Mouse (Mus musculus) gonadal fat pad, adult 2 months (tissue): ENCODE measurements around the gene Tmem81. TPM values are rescaled to one million over a fixed set of nuclear protein-coding genes. Genes with fewer than 3 reads are reported as not detected.

Experiments
- polyA plus RNA-seq: library from polyadenylated mRNA; depleted of rRNA; stranded (reverse); fragments of >200 nt; gene quantifications from 2 replicates; pipeline ENCODE4 v1.2.3, GENCODE M21; 2012; rRNA removed

Tmem81 gene
- polyA plus RNA-seq, 1 experiment = 2.1 TPM

Other genes starting within 250 kb of the Tmem81 start
- gene Klhdc8a, start 207.6 kb upstream of the Tmem81 start, polyA plus RNA-seq = 0.14 and 0.26 TPM in 2 replicates
- gene Nuak2, start 190.1 kb upstream of the Tmem81 start, polyA plus RNA-seq = 4.9 and 6.0 TPM in 2 replicates
- 8.3 and 8.7 TPM in 2 replicates for gene Tmcc2, start 114.9 kb upstream of the Tmem81 start, polyA plus RNA-seq
- 16.5 and 16.7 TPM in 2 replicates for gene Dstyk, start 88.7 kb upstream of the Tmem81 start, polyA plus RNA-seq
- gene Rbbp5, start 28.9 kb upstream of the Tmem81 start, polyA plus RNA-seq = 16.4 and 21.1 TPM in 2 replicates
- gene Cntn2, start 37.0 kb downstream of the Tmem81 start, polyA plus RNA-seq = 0.26 and 0.36 TPM in 2 replicates
- 0.43 and 0.65 TPM in 2 replicates for gene Nfasc, start 235.6 kb downstream of the Tmem81 start, polyA plus RNA-seq